Mouse (Mus musculus) layer of hippocampus, adult 2 months (tissue): ENCODE data around the gene Nek6. TPM values are rescaled to one million over a fixed set of nuclear protein-coding genes. Genes with fewer than 3 reads are reported as not detected.
A peak's percentile ranks its signal among the peaks of the same experiment; 100 is the strongest.

ENCODE experiments used
- DNase-seq, 2 experiments: peaks; one replicate each; pipeline ENCODE4 v3.0.0; 2022; ENCODE audit warnings: low spot score in 2 of 2
- H3K27ac ChIP-seq: fragments of 200-600 bp; 2 replicates; pipeline ENCODE4 v1.8.1; 2022
- H3K4me3 ChIP-seq: fragments of 200-600 bp; 2 replicates; pipeline ENCODE4 v1.8.1; 2022; ENCODE audit warnings: mild to moderate bottlenecking
- CTCF ChIP-seq: fragments of 200-600 bp; conservative IDR thresholded peaks from 2 replicates; pipeline ENCODE4 v1.8.1; 2022; ENCODE audit warnings: antibody characterized with exemption, mild to moderate bottlenecking, moderate library complexity
- total RNA-seq, 2 experiments: library from RNA; stranded (reverse); gene quantifications; 2 replicates each; pipeline ENCODE4 v1.2.3; 2021

Gene Nek6
- total RNA-seq, 2 experiments from 2014 or later: 41.6 to 44.8 TPM

DNA sequence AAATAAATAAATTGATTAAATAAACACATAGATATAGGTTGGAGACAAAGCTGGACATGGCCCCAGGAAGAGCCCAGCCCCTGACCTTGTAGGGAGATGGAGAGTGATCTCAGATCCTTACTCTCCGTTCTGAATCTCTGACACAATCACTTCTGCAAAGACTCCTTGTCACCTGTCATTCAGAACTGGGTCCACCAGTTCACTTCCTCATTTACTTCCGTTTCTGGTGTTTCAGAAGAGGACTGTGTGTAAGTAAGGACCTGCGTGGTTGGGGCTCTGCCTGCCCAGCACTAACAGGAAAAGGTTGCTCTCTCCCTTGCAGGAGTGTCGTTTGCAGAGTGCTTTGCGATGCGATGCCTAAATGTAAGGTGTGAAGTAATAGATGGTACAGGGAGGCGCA, 3.0 kb downstream of the Nek6 start:
- Histone ChIP-seq H3K27ac (peak overlapping the region; percentile 89; the same call in 1 of the 2 replicates), H3K4me3 (no peak overlapping the region)
- no peak for DNase-seq
- no peak for TF ChIP-seq CTCF

DNA sequence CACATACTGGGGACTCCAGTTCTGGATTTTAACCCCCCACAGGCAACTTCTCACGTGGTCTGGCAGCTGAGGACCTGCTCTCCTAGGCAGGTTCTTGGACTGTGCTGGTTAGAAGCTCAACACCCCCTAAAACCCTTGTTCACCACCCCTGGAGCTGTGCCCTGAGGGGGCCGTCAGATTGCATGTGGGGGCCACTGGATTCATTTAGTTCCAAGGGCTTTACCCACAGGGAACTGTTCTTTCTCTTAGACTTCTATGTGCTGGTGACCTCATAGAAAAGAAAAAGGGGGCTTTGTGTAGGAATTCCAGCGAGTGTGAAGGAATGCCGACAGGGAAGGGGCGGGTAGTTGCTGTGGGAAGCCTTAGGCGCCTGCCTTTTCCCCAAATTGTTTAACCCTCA, 4.0 kb downstream of the Nek6 start:
- no peak overlapping the region for H3K4me3 ChIP-seq
- H3K27ac ChIP-seq: peak overlapping the region; percentile 89; the same call in 1 of the 2 replicates
- TF ChIP-seq CTCF: no peak
- DNase-seq: no peak

DNA sequence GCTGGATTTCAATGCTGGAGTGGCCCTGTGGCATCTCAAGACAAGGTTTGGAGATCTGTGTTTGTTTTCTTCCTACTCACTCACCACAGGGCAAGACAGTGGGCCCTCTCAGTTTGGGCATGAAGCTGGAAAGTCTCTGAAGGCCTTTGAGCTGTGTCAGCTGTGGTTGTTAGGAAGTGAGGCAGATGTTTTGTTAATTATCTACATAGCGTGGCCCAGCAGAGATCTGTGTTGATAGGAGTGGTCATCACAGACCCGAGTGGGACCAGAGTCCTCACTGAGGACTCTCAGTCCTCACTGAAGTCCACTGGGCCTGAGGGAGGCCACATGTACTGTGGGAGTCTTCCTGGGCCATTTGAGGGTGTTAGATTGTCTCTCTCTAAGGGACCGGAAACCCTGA, 5.0 kb downstream of the Nek6 start:
- H3K4me3 ChIP-seq: no peak overlapping the region
- H3K27ac ChIP-seq: no peak overlapping the region
- TF ChIP-seq CTCF: no peak
- DNase-seq: no peak

DNA sequence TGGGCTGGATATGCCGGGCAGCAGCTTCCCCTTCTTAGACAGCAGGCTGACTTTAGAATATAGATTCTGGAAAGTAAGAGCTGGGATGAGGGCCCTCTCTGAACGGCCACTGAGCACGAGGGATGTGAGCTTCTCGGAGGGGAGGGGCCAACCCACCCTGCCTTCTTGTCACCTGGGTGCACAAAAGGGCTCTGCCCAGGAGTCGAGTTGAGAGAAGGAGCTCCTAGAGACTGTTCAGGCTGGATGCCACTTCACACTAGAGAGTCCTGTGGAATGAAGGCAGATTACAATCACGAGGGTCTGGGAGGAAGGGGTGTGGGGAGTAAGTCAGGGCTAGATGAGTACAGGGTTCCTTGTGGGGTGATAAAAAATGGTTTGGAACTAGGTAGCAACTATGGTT, 5.6 kb downstream of the Nek6 start:
- no peak for DNase-seq
- H3K27ac ChIP-seq: no peak overlapping the region
- no peak for TF ChIP-seq CTCF
- H3K4me3 ChIP-seq: no peak overlapping the region

DNA sequence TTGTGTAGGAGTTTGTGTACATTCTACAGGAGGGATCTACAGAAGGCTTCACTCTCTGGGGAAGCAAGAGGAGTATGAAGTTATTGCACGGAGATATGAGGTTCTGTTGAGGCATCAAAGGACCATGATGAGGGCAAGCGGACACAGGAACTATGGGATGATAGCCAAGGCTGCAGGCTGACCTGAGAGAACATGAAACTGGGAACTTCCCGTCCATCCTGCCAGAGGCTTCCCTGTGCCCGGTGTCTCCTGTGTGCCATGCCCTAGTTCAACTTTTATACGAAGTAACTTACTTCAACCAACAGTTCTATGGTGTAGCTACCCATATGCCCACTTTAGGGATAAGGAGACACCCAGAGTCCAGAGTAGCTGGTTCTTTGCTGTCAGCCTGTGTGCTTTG, 7.3 kb downstream of the Nek6 start:
- H3K27ac ChIP-seq: no peak overlapping the region
- no peak for DNase-seq
- TF ChIP-seq CTCF: no peak
- H3K4me3 ChIP-seq: no peak overlapping the region

DNA sequence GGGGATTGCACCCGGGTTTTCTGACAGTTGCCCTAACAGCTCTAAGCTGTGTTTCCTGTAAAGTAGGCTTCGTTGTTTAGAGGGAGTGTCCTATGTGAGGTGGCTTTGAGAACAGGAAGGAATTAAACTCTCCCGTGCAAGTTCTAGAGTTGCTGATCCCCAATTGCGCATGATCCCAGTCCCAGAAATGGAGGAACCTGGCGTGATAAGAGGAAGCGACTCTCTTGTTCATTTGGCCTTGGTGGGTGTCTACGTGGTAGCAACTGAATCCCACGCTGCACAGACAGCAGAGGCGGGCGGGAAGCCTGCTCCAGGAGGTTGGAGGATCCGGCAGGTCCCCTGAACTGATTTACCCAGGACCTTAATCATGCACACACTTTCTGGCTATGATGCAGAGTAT, 8.5 kb downstream of the Nek6 start:
- DNase-seq: no peak
- no peak for TF ChIP-seq CTCF
- H3K4me3 ChIP-seq: no peak overlapping the region
- no peak overlapping the region for H3K27ac ChIP-seq

DNA sequence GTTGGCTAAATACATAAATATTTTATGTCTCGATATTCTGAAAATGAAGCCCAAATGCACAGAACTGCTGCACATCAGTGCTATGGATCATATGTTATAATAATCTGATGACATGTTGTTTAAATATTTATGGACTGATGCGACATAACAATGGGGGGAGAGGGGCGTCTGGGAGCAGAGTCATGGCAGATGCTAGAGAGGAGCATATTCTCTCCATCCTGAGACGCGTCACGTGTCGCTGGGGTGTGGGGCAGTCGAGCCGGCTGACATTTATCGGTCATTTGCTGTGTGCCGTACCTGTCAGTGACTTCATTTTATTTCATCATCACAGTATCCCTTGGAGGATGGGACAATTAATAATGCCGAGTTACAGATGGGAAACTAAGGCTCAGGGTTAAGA, 10.2 kb downstream of the Nek6 start:
- no peak overlapping the region for H3K27ac ChIP-seq
- TF ChIP-seq CTCF: no peak
- no peak for DNase-seq
- H3K4me3 ChIP-seq: no peak overlapping the region

DNA sequence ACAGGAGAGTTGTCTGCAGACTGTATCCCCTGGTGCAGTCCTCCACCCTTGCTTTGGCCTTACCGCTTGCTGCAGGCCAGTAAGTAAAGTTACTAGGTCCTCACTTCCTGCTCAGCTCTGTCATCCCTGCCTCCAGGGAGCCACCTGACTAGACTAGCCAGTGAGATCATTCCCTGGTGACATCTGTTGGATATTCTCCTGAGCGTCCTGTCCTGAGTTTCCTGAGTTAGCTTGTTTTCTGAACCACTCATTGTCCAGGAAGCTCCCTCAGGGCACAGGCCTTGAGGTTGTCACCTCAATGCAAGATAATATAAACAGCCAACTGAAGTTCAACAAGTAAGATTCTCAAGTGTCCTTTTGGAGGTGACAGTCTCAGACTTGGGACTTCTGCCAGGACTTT, 10.9 kb downstream of the Nek6 start:
- no peak overlapping the region for H3K4me3 ChIP-seq
- no peak overlapping the region for H3K27ac ChIP-seq
- DNase-seq: no peak
- TF ChIP-seq CTCF: no peak

DNA sequence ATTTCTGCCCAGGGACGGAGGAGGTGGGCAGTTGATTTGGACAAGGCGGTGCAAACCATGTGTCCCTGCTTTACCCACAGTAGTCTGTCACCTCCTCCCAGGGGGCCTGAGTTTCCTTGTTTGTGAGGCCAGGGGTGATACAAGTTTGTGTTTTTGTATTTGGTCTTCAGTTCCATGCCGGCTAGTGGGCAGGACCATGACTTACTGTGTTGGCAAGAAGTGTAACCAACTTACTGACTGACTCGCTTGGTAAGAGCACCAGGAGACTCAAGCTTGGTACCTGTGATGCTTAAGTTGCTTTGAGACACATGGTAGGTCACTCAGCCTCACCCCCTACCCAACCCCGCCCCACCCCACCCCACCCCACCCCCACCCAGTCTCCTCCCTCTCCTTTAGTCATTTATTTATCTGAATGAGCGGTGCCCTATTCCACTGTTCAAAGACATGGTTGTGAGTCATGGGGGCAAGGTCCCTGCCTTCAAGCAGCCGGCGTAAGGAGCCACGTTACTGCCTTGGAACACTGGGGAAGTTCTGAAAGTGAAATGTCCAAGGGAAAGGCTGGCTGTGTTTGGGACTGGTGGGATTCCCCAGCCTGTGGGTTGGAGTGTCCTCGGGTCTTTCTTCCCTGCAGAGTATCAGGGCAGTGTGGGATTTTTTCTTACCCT, 12.5 kb downstream of the Nek6 start:
- no peak for DNase-seq
- TF ChIP-seq CTCF: no peak
- H3K27ac ChIP-seq: no peak overlapping the region
- no peak overlapping the region for H3K4me3 ChIP-seq

DNA sequence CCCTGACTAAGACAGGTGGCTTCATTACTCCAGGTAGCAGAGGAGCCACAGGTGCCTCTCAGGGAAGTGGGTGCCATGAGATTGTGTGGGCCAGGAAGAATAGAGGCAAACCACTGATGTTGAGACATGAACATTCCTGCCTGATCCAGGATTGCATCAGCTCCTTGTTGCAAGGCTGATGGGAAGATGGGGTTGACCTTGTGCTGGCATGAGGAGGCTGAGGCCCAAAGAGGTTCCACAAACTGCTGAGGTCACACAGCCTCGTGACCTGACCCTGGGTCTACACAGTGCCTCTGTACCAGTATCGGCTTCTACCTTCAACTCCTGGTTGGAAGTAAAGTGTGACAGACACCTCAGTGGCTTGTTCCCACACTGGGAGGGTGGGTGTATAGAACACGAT, 13.6 kb downstream of the Nek6 start:
- DNase-seq: no peak
- Histone ChIP-seq H3K4me3 (no peak overlapping the region), H3K27ac (no peak overlapping the region)
- TF ChIP-seq CTCF: no peak

DNA sequence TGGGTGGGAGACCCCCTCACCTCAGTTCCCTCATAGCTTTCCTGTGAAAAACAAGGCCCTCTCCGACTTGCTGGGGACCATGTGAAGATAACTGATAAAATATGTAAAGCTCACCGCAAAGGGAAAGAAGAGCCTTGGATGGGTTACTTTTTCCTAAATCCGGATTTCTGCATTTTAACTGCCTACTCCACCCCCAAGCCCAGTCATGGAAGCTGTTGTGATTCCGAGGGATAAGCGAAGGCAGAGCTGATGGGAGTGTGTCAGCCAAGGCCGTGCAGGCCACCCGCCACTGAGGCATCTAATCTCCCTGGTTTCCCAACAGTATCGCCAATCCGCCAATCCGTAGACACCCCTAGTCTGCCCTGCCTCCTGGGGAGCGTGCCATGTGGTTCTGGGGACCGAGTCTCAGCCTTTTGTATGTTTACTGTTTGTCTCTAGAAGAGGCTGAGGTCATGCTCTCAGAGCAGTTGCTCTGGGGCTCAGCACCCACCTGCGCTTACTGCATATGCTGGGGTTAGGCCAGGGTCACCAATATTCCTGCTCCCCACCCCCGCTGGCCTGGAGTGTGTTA, 18.2 kb downstream of the Nek6 start:
- H3K27ac ChIP-seq: no peak overlapping the region
- DNase-seq: no peak
- TF ChIP-seq CTCF: no peak
- H3K4me3 ChIP-seq: no peak overlapping the region

DNA sequence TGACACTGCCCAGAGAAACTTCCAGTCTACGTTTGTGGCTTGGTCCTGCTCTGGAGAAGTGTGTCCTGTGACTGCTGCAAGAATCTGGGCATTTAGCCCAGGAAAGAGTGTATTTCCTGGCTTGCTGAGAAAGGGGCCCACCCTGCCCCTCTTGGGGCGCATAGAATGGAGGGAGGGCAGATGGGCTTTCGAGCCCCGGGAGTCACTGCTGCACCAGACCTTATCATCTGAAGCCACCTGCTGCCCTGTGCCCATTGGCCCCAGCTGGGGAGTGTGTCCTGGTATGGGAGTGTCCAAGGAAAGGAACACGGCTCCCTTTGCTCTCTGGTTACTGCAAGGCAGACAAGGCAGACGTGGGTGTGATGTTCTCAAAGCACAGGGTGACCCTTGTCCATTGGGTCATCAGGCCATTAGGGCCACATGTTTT, 19.5 kb downstream of the Nek6 start:
- Histone ChIP-seq H3K4me3 (no peak overlapping the region), H3K27ac (no peak overlapping the region)
- TF ChIP-seq CTCF: no peak
- no peak for DNase-seq

DNA sequence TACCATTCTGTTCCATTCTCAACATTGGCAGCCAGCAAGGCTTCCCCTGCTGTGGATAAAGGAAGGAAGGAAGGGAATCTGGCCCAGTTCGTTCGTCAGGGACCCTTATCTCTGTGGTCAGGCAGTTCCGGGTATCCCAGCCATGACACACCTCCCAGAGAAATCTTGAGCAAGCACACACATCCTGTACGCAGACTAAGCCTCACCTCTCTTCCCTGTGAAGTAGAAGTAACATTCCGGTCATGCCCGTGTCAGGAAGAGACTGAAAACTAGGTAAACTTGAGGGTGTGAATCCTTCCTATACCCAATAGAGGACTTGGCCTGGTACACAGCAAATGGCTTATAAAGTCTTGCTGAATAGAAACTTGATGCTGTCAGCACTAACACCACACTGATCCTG, 21.9 kb downstream of the Nek6 start:
- no peak for TF ChIP-seq CTCF
- H3K4me3 ChIP-seq: no peak overlapping the region
- H3K27ac ChIP-seq: no peak overlapping the region
- DNase-seq: no peak

DNA sequence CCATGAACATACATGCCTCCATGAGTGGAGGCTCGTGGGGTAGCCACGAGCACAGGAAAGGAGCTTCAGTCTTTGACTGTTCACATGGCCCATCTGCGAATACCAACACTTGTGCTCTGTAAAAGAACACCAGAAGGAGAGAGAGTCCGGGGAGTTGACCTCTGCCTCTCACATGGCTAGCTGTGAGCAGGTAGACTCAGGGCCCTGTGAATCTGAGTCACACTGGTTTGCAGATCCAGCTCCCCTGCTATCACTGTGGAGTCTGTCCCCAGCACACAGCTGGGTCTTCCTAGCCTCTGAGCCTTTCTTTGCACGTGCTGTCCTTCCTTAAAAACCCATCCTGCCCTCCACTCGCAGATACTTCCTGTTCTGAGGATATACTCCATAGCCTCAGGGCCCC, 22.3 kb downstream of the Nek6 start:
- H3K4me3 ChIP-seq: no peak overlapping the region
- no peak overlapping the region for H3K27ac ChIP-seq
- no peak for DNase-seq
- TF ChIP-seq CTCF: no peak
